Mouse (Mus musculus): ENCODE data around the gene Cyyr1. TPM values are rescaled to one million over a fixed set of nuclear protein-coding genes. Genes with fewer than 3 reads are reported as not detected.

Gene Cyyr1
- polyA plus RNA-seq, 1 experiment from 2014 or later = 4.0 TPM

GRCm38 (mm10) chr16:85541676-85542273 is 11.4 kb downstream of the Cyyr1 start:
- H3K9ac ChIP-seq (ENCODE audit: low read depth, low read length) = no peak overlapping the region
- H3K4me1 ChIP-seq (ENCODE audit: control insufficient read depth, insufficient read depth, low read length) = peaks cover 3% of the 10 kb centered on the region; the same call in 1 of the 2 replicates
- 57% methylated on average over 4 of the region's 4 CpGs for WGBS
- H3K36me3 ChIP-seq (ENCODE audit: control insufficient read depth, insufficient read depth, low read length) = no peaks in the 10 kb centered on the region
- H3K4me3 ChIP-seq (ENCODE audit: low read depth, low read length) = no peak overlapping the region
- no peaks in the 10 kb centered on the region for H3K27me3 ChIP-seq (replicated peaks; ENCODE audit: control insufficient read depth, insufficient read depth, low read length)
- no peaks in the 10 kb centered on the region for H3K9me3 ChIP-seq (ENCODE audit: control insufficient read depth, low read length)
- ATAC-seq (ENCODE audit: low read depth) (no peak), DNase-seq (ENCODE audit: low spot score) (no peak)
- H3K27ac ChIP-seq (replicated peaks; ENCODE audit: low read depth, low read length) = no peak overlapping the region
- H3K4me2 ChIP-seq (ENCODE audit: low read depth, low read length) = no peak overlapping the region

- Histone ChIP-seq H3K4me3 (ENCODE audit: low read depth, low read length) (no peak overlapping the region), H3K9ac (ENCODE audit: low read depth, low read length) (no peak overlapping the region), H3K4me2 (ENCODE audit: low read depth, low read length) (no peak overlapping the region), H3K4me1 (ENCODE audit: control insufficient read depth, insufficient read depth, low read length) (peaks cover 3% of the 10 kb centered on the region; the same call in 1 of the 2 replicates), H3K9me3 (ENCODE audit: control insufficient read depth, low read length) (no peaks in the 10 kb centered on the region), H3K27ac (replicated peaks; ENCODE audit: low read depth, low read length) (no peak overlapping the region), H3K36me3 (ENCODE audit: control insufficient read depth, insufficient read depth, low read length) (no peaks in the 10 kb centered on the region), H3K27me3 (replicated peaks; ENCODE audit: control insufficient read depth, insufficient read depth, low read length) (no peaks in the 10 kb centered on the region)
- ATAC-seq (ENCODE audit: low read depth) (peak; percentile 55; the same call in 1 of the 2 replicates), DNase-seq (ENCODE audit: low spot score) (peak; percentile 20)
- 89% methylated on average over 6 of the region's 6 CpGs for WGBS
These were observed 12.2 kb downstream of the Cyyr1 start for GRCm38 (mm10) chr16:85541023-85541422.

- Histone ChIP-seq H3K4me3 (ENCODE audit: low read depth, low read length) (no peak overlapping the region), H3K4me1 (ENCODE audit: control insufficient read depth, insufficient read depth, low read length) (peaks cover 3% of the 10 kb centered on the region; the same call in 1 of the 2 replicates), H3K9ac (ENCODE audit: low read depth, low read length) (no peak overlapping the region), H3K9me3 (ENCODE audit: control insufficient read depth, low read length) (no peaks in the 10 kb centered on the region), H3K4me2 (ENCODE audit: low read depth, low read length) (no peak overlapping the region), H3K36me3 (ENCODE audit: control insufficient read depth, insufficient read depth, low read length) (no peaks in the 10 kb centered on the region), H3K27me3 (replicated peaks; ENCODE audit: control insufficient read depth, insufficient read depth, low read length) (no peaks in the 10 kb centered on the region), H3K27ac (replicated peaks; ENCODE audit: low read depth, low read length) (no peak overlapping the region)
- ATAC-seq (ENCODE audit: low read depth) (no peak), DNase-seq (ENCODE audit: low spot score) (no peak)
- 61% methylated on average over 5 of the region's 5 CpGs for WGBS
These were observed 14.8 kb downstream of the Cyyr1 start for GRCm38 (mm10) chr16:85538367-85538766.

GRCm38 (mm10) chr16:85536075-85536474 is 17.1 kb downstream of the Cyyr1 start:
- 81% methylated on average over 8 of the region's 8 CpGs for WGBS
- Histone ChIP-seq H3K4me3 (ENCODE audit: low read depth, low read length) (no peak overlapping the region), H3K9ac (ENCODE audit: low read depth, low read length) (no peak overlapping the region), H3K4me2 (ENCODE audit: low read depth, low read length) (no peak overlapping the region), H3K36me3 (ENCODE audit: control insufficient read depth, insufficient read depth, low read length) (no peaks in the 10 kb centered on the region), H3K27me3 (replicated peaks; ENCODE audit: control insufficient read depth, insufficient read depth, low read length) (no peaks in the 10 kb centered on the region), H3K4me1 (ENCODE audit: control insufficient read depth, insufficient read depth, low read length) (peaks cover 3% of the 10 kb centered on the region; the same call in 1 of the 2 replicates), H3K27ac (replicated peaks; ENCODE audit: low read depth, low read length) (no peak overlapping the region), H3K9me3 (ENCODE audit: control insufficient read depth, low read length) (no peaks in the 10 kb centered on the region)
- DNase-seq (ENCODE audit: low spot score) (no peak), ATAC-seq (ENCODE audit: low read depth) (no peak)

- no peaks in the 10 kb centered on the region for H3K36me3 ChIP-seq (ENCODE audit: control insufficient read depth, insufficient read depth, low read length)
- no peak overlapping the region for H3K9ac ChIP-seq (ENCODE audit: low read depth, low read length)
- no peaks in the 10 kb centered on the region for H3K9me3 ChIP-seq (ENCODE audit: control insufficient read depth, low read length)
- H3K4me2 ChIP-seq (ENCODE audit: low read depth, low read length) = no peak overlapping the region
- H3K27ac ChIP-seq (replicated peaks; ENCODE audit: low read depth, low read length) = no peak overlapping the region
- H3K4me3 ChIP-seq (ENCODE audit: low read depth, low read length) = no peak overlapping the region
- no peaks in the 10 kb centered on the region for H3K27me3 ChIP-seq (replicated peaks; ENCODE audit: control insufficient read depth, insufficient read depth, low read length)
- peak; percentile 70; the same call in 1 of the 2 replicates for ATAC-seq (ENCODE audit: low read depth)
- peak; percentile 55 for DNase-seq (ENCODE audit: low spot score)
- H3K4me1 ChIP-seq (ENCODE audit: control insufficient read depth, insufficient read depth, low read length) = no peaks in the 10 kb centered on the region
- WGBS = 52% methylated on average over 12 of the region's 12 CpGs
These were observed 25.2 kb downstream of the Cyyr1 start for GRCm38 (mm10) chr16:85527743-85528620.

GRCm38 (mm10) chr16:85524589-85524988 is 28.6 kb downstream of the Cyyr1 start:
- H3K9ac ChIP-seq (ENCODE audit: low read depth, low read length) = no peak overlapping the region
- H3K4me1 ChIP-seq (ENCODE audit: control insufficient read depth, insufficient read depth, low read length) = no peaks in the 10 kb centered on the region
- WGBS = 78% methylated on average over 8 of the region's 8 CpGs
- no peaks in the 10 kb centered on the region for H3K36me3 ChIP-seq (ENCODE audit: control insufficient read depth, insufficient read depth, low read length)
- ATAC-seq (ENCODE audit: low read depth) (no peak), DNase-seq (ENCODE audit: low spot score) (no peak)
- no peaks in the 10 kb centered on the region for H3K9me3 ChIP-seq (ENCODE audit: control insufficient read depth, low read length)
- no peak overlapping the region for H3K4me3 ChIP-seq (ENCODE audit: low read depth, low read length)
- H3K27ac ChIP-seq (replicated peaks; ENCODE audit: low read depth, low read length) = no peak overlapping the region
- H3K4me2 ChIP-seq (ENCODE audit: low read depth, low read length) = no peak overlapping the region
- no peaks in the 10 kb centered on the region for H3K27me3 ChIP-seq (replicated peaks; ENCODE audit: control insufficient read depth, insufficient read depth, low read length)

- no peaks in the 10 kb centered on the region for H3K9me3 ChIP-seq (ENCODE audit: control insufficient read depth, low read length)
- no peaks in the 10 kb centered on the region for H3K4me1 ChIP-seq (ENCODE audit: control insufficient read depth, insufficient read depth, low read length)
- H3K4me2 ChIP-seq (ENCODE audit: low read depth, low read length) = no peak overlapping the region
- H3K27me3 ChIP-seq (replicated peaks; ENCODE audit: control insufficient read depth, insufficient read depth, low read length) = no peaks in the 10 kb centered on the region
- ATAC-seq (ENCODE audit: low read depth) (no peak), DNase-seq (ENCODE audit: low spot score) (no peak)
- no peaks in the 10 kb centered on the region for H3K36me3 ChIP-seq (ENCODE audit: control insufficient read depth, insufficient read depth, low read length)
- WGBS = 86% methylated on average over 6 of the region's 6 CpGs
- H3K27ac ChIP-seq (replicated peaks; ENCODE audit: low read depth, low read length) = no peak overlapping the region
- no peak overlapping the region for H3K9ac ChIP-seq (ENCODE audit: low read depth, low read length)
- H3K4me3 ChIP-seq (ENCODE audit: low read depth, low read length) = no peak overlapping the region
These were observed 45.9 kb downstream of the Cyyr1 start for GRCm38 (mm10) chr16:85507264-85507663.

GRCm38 (mm10) chr16:85505108-85505507 is 48.1 kb downstream of the Cyyr1 start:
- 59% methylated on average over 3 of the region's 3 CpGs for WGBS
- ATAC-seq (ENCODE audit: low read depth) (no peak), DNase-seq (ENCODE audit: low spot score) (no peak)
- Histone ChIP-seq H3K27ac (replicated peaks; ENCODE audit: low read depth, low read length) (no peak overlapping the region), H3K9me3 (ENCODE audit: control insufficient read depth, low read length) (no peaks in the 10 kb centered on the region), H3K27me3 (replicated peaks; ENCODE audit: control insufficient read depth, insufficient read depth, low read length) (no peaks in the 10 kb centered on the region), H3K4me3 (ENCODE audit: low read depth, low read length) (no peak overlapping the region), H3K36me3 (ENCODE audit: control insufficient read depth, insufficient read depth, low read length) (no peaks in the 10 kb centered on the region), H3K4me1 (ENCODE audit: control insufficient read depth, insufficient read depth, low read length) (no peaks in the 10 kb centered on the region), H3K9ac (ENCODE audit: low read depth, low read length) (no peak overlapping the region), H3K4me2 (ENCODE audit: low read depth, low read length) (no peak overlapping the region)

Data from embryonic facial prominence, embryonic 14.5 days (tissue).